Mouse (Mus musculus): ENCODE data around the gene Gm14147. TPM values are rescaled to one million over a fixed set of nuclear protein-coding genes. Genes with fewer than 3 reads are reported as not detected.
"Not testable (repeated sequence)": the region's sequence is repeated elsewhere in the genome, so short reads cannot be mapped to it uniquely, and the experiment has no call there.

The Gm14147 gene
- total RNA-seq (2021): not detected

DNA sequence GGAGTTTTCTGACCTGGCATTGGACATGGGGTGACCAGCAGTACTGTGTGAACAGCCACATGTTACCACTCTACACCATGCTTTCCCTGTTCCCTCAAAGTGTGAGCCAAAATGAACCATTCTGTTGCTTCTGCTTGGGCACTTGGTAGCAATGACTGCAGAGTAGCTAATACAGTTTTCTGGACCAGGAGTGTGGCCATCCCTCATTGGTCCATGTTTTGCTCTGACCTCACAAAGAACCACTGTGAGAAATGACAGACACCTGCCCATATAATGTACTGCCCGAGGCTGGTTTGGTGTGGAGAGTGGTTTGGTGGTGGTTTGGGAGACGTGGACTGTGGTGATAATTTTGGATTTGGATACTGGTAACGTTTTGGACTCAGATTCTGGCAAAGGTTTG, at the start of gene Gm14147:
Gene Gm14147, plus strand, starts transcription at position 301 of the 400 bp plus-strand sequence.
- not testable (repeated sequence) for DNase-seq (ENCODE audit: extremely low spot score in 1 of 2, low spot score in 1 of 2)

DNA sequence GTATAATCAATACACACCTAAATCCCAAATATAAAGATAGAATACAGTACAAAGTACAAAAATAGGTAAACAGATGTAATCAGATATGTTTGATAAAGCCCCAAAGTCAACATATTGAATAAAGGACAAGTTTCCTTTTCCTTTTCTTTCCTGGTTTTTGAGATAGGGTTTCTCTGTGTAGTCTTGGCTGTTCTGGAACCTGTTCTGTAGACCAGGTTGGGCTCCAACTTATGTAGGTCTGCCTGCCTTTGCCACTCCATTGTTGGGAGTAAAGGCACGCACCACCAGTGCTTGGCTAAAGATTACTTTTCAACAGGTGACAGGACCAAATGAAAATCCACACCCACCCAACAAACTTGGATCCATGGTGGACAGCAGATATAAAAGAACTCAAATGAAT, 41.4 kb upstream of the Gm14147 start:
- no peak for DNase-seq (ENCODE audit: extremely low spot score in 1 of 2, low spot score in 1 of 2)

DNA sequence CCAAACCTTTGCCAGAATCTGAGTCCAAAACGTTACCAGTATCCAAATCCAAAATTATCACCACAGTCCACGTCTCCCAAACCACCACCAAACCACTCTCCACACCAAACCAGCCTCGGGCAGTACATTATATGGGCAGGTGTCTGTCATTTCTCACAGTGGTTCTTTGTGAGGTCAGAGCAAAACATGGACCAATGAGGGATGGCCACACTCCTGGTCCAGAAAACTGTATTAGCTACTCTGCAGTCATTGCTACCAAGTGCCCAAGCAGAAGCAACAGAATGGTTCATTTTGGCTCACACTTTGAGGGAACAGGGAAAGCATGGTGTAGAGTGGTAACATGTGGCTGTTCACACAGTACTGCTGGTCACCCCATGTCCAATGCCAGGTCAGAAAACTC, 5.8 kb upstream of the Gm14147 start, which contains the start of gene Gm14151:
Gene Gm14151, minus strand, starts transcription at position 101 of the 400 bp plus-strand sequence.
- not testable (repeated sequence) for DNase-seq (ENCODE audit: extremely low spot score in 1 of 2, low spot score in 1 of 2)

Other genes starting within 250 kb of the Gm14147 start
- gene Abhd12, start 193.5 kb upstream of the Gm14147 start, total RNA-seq (2021): 100 to 1,000 TPM; 296 to 326 TPM
- 1 to 10 TPM; 2.7 to 2.9 TPM for gene Gins1, start 192.8 kb upstream of the Gm14147 start, total RNA-seq (2021)
- 1 to 10 TPM; 4.0 to 7.3 TPM for gene Ninl, start 58.9 kb upstream of the Gm14147 start, total RNA-seq (2021)
- 10 to 100 TPM; 23.5 to 23.6 TPM for gene Nanp, start 58.8 kb upstream of the Gm14147 start, total RNA-seq (2021)
- gene Gm14151, start 5.9 kb upstream of the Gm14147 start, total RNA-seq (2021): not detected